Mouse (Mus musculus) brain, embryonic 18.5 days (tissue): ENCODE measurements around the gene Rp9.

ENCODE experiments used
- DNase-seq: peaks from one replicate; pipeline ENCODE4 v3.0.0-alpha.2; 2012; ENCODE audit warnings: low read depth, low spot score

Gene Rp9

DNA sequence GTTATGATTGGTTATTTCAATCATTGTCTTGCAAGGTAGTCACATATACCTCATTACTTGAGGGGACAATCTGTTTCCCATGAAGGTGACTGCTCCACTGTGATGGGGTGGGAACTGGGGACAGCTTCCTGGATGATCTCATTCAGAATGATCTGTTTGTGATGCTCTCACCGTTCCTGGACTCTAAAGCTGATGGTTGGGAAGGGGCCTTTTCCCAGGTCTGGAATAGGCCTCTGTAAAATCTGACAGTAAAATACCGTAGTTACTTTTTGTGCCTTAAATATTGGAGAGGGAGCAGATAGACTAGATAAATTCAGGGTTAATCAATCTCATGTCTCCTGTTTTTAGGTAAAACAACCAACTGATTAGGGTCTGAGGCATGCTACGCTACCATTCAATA, at the start of gene Rp9:
Rp9 (minus strand) TSS at position 101 of the 400 bp plus-strand sequence.
- DNase-seq, result no peak

- DNase-seq, result peak; percentile 10
These were observed 49.0 kb upstream of the Rp9 start for GRCm38 (mm10) chr9:22518394-22519041.

DNA sequence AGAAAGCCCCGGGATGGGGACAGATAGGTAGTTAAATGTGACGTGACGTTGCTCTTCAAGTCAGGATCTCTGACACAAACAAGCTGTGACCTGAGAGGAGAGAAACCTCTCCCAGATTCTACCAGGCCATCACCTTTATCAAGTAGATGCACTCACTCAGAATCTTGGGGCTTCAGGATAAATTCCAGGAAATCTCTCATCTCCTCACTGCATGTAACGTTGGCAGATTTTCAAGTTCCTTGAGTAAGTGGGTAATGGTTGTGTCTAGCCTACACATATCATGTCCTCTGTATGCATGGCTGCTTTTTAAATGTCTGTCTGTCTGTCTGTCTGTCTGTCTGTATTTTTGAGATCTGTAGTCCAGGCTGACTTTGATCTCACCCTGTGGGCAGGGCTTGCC, 45.5 kb upstream of the Rp9 start:
- no peak for DNase-seq

DNA sequence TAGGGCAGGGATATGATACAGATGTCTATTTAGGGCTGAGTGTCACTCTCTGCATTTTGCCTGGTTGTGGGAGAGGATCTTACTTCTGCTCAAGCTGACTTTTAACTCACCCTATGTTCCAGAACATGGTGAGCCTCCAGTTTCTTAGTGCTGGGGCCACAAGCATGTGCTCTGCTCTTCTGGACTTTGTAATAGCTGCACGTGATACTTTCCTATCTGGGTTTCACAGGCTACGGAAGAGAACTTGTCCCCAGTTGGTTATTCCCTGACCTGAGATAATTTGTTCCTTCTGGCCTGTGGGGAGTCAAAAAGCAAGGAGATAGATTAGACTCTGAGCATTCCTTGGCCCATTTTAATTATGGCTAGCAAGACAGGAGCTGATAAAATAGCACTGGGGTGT, 36.0 kb upstream of the Rp9 start:
- DNase-seq, result no peak

DNA sequence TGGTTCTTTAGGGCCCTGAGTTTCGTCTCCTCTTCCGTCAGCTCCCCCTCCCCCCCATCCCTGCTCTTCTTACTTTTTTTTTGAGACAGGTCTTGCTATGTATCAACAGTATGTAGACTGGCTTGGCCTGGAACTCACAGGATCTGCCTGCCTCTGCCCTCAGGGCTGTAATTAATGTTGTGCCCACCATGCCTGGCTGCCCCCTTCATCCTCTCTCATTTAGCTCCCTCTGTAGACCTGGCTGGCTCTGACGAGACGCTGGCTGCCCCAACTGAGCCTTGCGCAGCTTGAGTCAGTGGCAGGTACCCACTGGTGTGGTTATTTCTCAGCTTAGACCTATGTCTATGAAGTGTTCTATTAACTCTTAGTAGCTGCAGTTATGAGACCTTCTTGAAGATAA, 34.0 kb upstream of the Rp9 start:
- DNase-seq, result no peak

DNA sequence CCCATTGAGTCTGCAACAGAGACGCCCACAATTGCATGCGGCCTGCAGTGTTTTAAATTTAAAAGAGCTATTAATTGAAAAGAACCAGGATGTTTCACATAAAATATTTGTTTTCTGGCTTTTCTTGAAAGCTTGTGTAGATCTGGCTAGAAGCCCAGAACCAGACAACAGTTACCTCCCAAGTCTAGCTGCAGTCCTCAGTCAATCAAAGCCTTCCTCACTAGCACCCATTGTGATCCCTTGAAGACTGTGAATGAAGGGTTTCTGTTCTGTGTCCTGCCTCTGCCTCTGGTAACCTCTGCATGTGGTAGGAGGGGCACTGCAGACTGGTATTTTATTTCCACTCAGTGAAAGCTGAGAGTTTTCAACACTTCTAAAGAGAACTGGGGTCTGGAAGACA, 33.4 kb upstream of the Rp9 start:
- no peak for DNase-seq

- DNase-seq, result no peak
These were observed 27.7 kb upstream of the Rp9 start for GRCm38 (mm10) chr9:22497021-22497767.

- DNase-seq, result no peak
These were observed 25.6 kb upstream of the Rp9 start for GRCm38 (mm10) chr9:22495133-22495532.

GRCm38 (mm10) chr9:22494203-22494807, 24.8 kb upstream of the Rp9 start:
- no peak for DNase-seq

- DNase-seq, result no peak
These were observed 19.4 kb upstream of the Rp9 start for GRCm38 (mm10) chr9:22488963-22489362.

- no peak for DNase-seq
These were observed 16.7 kb upstream of the Rp9 start for GRCm38 (mm10) chr9:22486211-22486610.

DNA sequence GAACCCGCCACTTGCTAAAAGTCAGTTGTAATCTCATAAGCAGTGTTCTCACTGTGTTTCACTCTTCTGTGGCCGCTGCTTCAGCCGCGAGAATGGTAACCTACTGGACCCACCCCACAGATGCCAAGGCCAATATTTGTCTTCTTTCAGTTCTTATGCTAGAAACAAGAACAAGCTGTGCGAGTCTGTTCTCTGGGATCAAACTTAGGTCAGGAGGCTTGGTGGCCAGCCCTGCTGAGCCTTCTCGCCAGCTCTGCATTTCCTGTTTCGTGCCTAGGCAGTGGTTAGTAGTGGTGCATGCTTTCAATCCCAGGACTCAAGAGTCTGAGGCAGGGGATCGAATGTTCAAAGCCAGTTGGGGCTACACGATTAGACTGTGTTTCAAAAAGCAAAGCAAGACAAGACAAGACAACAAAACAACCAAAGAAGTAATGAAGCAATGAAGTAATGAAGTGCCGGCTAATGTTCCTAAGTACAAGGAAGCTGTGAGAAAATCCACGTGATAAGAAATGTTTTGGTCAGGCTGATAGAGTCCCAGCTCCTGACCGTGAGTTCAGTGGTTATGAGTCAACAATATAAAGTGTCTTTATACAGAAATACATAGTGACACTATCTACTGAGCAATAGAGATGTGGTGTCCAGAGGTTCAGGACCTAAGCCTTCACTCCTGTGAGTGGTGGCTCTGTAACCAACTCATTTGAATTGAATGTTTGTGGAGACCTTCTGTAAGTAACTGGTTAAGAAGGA, 15.2 kb upstream of the Rp9 start:
- no peak for DNase-seq

DNA sequence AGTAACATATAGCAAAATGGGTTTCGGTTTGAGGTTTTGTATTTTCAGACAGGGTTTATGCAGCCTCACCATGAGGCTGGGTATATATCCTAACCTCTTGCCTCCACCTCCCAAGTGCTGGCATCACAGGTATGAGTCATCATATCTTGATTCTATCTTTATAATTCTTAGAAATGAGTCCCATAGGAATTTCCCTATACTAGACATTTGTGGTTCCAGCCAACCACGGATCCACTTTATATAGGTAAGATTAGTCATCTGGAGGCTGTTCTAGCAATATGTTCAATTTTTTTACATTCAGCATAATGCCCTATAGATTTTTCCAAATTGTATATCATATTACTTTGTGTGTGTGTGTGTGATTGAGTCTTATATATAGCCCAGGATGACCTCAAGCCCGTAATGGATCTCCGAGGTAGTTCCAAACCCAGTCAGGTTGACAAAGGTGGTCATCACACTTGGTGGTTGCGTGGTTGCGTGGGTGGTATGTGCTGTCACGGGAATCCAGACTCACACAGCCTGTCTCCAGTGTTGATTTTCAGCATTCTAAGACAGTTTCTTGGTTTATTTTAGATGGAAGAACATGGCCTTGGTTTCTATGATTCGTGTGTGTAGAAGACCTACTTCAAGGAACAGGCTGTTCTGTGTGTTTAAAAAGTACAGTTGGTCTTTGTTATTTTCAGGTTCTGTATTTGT, 14.5 kb upstream of the Rp9 start:
- no peak for DNase-seq

DNA sequence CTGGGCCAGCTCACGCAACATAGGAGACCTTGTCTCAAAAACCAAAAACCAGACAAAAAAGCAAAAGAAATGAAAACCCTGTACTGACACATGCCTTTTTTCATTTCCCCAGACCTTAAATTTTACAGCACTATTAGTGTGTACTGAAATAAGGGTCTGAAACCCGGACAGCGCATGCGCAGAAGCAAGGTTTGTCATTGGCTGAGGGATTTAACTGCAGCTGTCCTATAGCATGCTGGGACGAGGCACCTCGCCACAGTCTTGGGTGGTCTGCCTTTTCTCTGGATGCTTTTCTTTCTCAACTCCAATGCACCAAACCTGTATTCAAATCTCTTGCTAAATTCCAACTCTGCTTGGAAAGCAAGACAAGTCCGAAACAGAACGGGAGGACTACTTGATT, 9.4 kb upstream of the Rp9 start:
- DNase-seq, result no peak

- no peak for DNase-seq
These were observed 6.7 kb upstream of the Rp9 start for GRCm38 (mm10) chr9:22476265-22476664.

DNA sequence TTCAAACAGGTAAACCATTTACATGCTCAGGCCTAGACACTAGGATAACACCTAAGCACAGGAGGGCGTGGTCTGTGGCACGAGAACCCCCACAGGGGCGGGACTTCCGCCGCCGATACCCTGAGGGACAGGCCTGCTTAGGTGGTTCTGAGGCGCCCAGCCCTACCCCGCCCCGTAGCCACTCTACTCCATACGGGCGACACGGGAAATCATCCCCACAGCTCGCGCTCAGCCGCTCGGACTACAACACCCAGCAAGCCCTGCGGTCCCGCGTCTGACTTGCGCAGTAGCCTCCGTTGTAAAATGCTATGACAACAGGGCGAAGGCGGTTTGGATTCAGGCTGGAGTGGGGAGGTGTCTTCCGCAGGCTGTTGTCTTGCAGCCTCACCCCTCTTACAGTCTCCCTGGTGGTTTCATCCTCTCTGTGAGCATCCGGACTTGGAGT, 5.9 kb upstream of the Rp9 start, which contains the start of gene Bbs9:
Bbs9 (plus strand) TSS at position 292 of the 445 bp plus-strand sequence.
- DNase-seq, result peak; percentile 84

DNA sequence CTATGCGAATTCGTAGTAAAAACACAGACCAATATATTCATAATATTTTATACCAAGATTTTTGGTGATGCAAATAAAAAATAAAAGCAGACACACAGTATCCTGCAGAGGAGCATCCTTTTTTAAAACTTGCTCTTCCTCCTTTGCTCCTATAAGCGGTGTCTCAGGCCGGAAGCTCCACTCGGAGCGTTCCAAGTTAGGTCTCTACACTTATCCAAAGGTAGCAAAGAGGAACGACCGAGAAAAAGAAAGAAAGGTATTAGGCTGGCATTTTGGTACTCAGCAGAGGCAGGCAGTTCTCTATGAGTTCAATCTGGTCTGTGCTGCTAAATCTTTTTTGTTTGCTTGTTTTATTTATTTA, 664 bp downstream of the Rp9 start:
- DNase-seq, result no peak

DNA sequence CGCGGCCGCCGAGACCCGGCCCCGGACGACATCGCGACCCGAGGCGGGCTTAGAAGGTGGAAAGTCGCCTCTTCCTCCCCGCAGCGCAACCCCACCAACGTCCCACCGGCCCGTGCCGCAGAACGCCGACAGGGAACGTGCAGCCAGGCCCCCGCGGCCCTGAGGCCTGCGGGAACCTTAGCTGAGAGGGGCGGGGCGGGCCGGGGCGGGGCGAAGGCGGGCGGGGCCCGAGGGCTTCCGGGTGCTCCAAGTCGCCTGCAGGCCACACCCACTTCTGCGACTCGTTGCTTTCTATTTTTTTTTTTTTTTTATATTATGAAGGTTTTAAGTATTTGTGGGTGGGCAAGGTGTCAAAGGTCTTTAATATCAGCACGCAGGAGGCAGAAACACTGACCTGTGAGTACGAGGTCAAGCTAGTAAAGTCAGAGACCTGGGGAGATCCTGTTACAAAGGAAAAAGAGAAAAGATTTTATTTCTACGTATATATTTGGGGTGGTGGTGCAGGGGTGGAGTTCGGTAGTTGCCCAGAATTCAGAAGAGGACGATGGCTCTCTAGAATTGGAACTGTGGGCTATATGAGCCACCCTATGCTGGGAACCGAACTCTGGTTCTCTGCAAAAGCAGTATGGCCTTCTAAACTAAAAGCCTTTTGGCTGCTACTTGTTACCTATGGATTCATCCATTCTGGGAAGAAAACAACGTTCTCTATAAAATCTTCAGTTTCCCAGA, 1.2 kb downstream of the Rp9 start:
- DNase-seq, result no peak

- no peak for DNase-seq
These were observed 2.0 kb downstream of the Rp9 start for GRCm38 (mm10) chr9:22467371-22468169.

- DNase-seq, result no peak
These were observed 3.3 kb downstream of the Rp9 start for GRCm38 (mm10) chr9:22466212-22466611.
